In the genomic region with DNA sequence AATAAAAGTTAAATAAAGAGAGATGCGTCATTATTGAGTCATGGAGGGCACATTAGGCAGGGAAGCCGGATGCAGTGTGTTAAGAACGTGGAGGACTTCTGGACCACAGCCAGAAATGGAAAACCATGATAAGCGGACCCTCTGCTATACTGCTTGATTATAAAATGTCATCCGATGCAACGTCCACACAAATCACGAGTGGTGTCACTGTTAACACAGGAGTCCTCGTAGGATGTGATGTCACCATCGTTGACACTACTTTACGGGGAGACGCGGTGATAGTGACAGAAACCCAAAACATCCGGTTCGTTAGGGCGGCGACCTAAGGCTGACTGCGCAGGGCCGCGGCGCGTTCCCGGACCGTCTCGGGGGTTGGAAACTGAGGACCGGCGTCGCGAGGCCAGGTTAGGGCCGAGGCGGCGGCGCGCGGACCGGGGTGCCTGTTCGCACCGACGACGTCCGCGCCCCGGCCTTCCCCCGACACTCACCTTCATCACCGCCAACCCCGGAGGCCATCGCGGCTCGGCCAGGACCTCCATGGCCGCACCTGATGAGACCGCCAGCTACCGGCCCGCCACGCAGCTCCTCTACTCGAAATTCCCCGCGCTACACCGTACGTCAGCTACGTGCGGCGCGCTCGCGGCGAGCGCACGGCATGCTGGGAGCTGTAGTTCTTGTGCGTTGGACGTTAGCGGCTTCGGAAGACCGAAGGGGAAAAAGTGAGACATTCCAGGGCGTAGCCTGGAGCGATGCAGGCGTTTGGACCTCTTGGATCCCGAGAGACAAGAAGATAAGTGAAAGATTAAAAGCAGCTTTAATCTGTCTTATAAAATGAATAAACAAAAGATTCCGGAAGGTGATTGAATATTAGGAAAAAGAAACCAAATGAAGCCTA, we compare ENCODE assay signal across 8 mouse cellular contexts. TPM values are rescaled to one million over a fixed set of nuclear protein-coding genes. Genes with fewer than 3 reads are reported as not detected.
DNase-seq lines count a peak whose midpoint lies in the region; ATAC-seq and TF ChIP-seq lines count a peak whose summit lies in the region.

A gene (minus strand): TSS at position 631 of the 895 bp plus-strand sequence.

- H3K36me3 ChIP-seq in embryonic facial prominence, embryonic 12.5 days, result peaks cover 7% of the 10 kb centered on the region; the same call in 1 of the 2 replicates
- no peaks in the 10 kb centered on the region for H3K36me3 ChIP-seq in kidney, adult 2 months (ENCODE audit: control insufficient read depth, insufficient read depth, low read length)
- peaks cover 12% of the 10 kb centered on the region; the same call in 1 of the 2 replicates for H3K36me3 ChIP-seq in limb, embryonic 15.5 days

- no peaks in the 10 kb centered on the region for H3K9me3 ChIP-seq in embryonic facial prominence, embryonic 12.5 days
- H3K9me3 ChIP-seq in limb, embryonic 15.5 days, result no peaks in the 10 kb centered on the region

- H3K27me3 ChIP-seq in embryonic facial prominence, embryonic 12.5 days, result no peaks in the 10 kb centered on the region; the same call in 1 of the 2 replicates
- no peaks in the 10 kb centered on the region for H3K27me3 ChIP-seq in kidney, adult 2 months (replicated peaks; ENCODE audit: control insufficient read depth, insufficient read depth, low read length)
- 0 out of 2 replicates have a peak, but pooled peaks cover 3% of the 10 kb centered on the region for H3K27me3 ChIP-seq in limb, embryonic 15.5 days

- H3K4me2 ChIP-seq in embryonic facial prominence, embryonic 12.5 days (replicated peaks), result peak within 1 kb of the TSS; percentile 77
- peak within 1 kb of the TSS; percentile 79 for H3K4me2 ChIP-seq in limb, embryonic 15.5 days

- no peak for TF ChIP-seq CTCF in kidney, adult 2 months (conservative IDR thresholded peaks at IDR 0.05; ENCODE audit: insufficient read depth, insufficient read length, low read depth, low read length)

- no peak for TF ChIP-seq POLR2A in kidney, adult 2 months (IDR thresholded peaks at IDR 0.05; ENCODE audit: low read depth, low read length)

- H3K27ac ChIP-seq in embryonic facial prominence, embryonic 12.5 days, result no peak within 1 kb of the TSS
- H3K27ac ChIP-seq in kidney, adult 2 months (ENCODE audit: insufficient read depth, low read depth, low read length), result peak within 1 kb of the TSS; percentile 15; the same call in 1 of the 2 replicates
- H3K27ac ChIP-seq in limb, embryonic 15.5 days, result no peak within 1 kb of the TSS

- peak; percentile 90 for ATAC-seq in embryonic facial prominence, embryonic 12.5 days (ENCODE audit: insufficient number of reproducible peaks, insufficient read depth, low FRiP score, low TSS enrichment)
- peak; percentile 90 for ATAC-seq in limb, embryonic 15.5 days (ENCODE audit: insufficient number of reproducible peaks, low FRiP score, low TSS enrichment, low read depth)

- DNase-seq in 3134 (ENCODE audit: extremely low read depth, insufficient read length, low spot score), result peak; percentile 99
- peak; percentile 84 for DNase-seq in adrenal gland, postnatal 25 days
- peak; percentile 89 to 91 for DNase-seq in heart, adult 18-20 months
- peak; percentile 86 for DNase-seq in kidney, adult 2 months
- peak; percentile 37 to 66 for DNase-seq in monocyte, adult 2 months (ENCODE audit: low read depth in 1 of 2, low spot score in 2 of 2)
- DNase-seq in spleen, postnatal 36 days (ENCODE audit: low spot score in 2 of 2), result peak; percentile 81 to 86

- peak within 1 kb of the TSS; percentile 66 for H3K9ac ChIP-seq in embryonic facial prominence, embryonic 12.5 days
- H3K9ac ChIP-seq in limb, embryonic 15.5 days, result peak within 1 kb of the TSS; percentile 50

- peak within 1 kb of the TSS; percentile 77 for H3K4me3 ChIP-seq in embryonic facial prominence, embryonic 12.5 days
- peak within 1 kb of the TSS; percentile 69 for H3K4me3 ChIP-seq in kidney, adult 2 months (ENCODE audit: insufficient read depth, low read depth, low read length)
- H3K4me3 ChIP-seq in limb, embryonic 15.5 days, result peak within 1 kb of the TSS; percentile 83

- WGBS in embryonic facial prominence, embryonic 12.5 days, result under 1% methylated on average over 77 of the region's 77 CpGs
- under 1% methylated on average over 77 of the region's 77 CpGs for WGBS in kidney, adult 2 months
- WGBS in limb, embryonic 15.5 days, result under 1% methylated on average over 77 of the region's 77 CpGs

- peaks cover 4% of the 10 kb centered on the region; the same call in 1 of the 2 replicates for H3K4me1 ChIP-seq in embryonic facial prominence, embryonic 12.5 days
- H3K4me1 ChIP-seq in kidney, adult 2 months (ENCODE audit: control insufficient read depth, insufficient read depth, low read length), result no peaks in the 10 kb centered on the region
- H3K4me1 ChIP-seq in limb, embryonic 15.5 days, result peaks cover 10% of the 10 kb centered on the region

RNA-seq across cellular contexts. Expression of the gene that starts here (rescaled TPM):
- total RNA-seq in adrenal gland, postnatal 25 days (2021), result 10.7 and 11.2 TPM in 2 replicates
- 46.7 and 49.2 TPM in 2 replicates for polyA plus RNA-seq in embryonic facial prominence, embryonic 12.5 days (2016; fragmentation: Nextera tagmentation; extraction: Ambion mirVana)
- total RNA-seq in heart, adult 18-20 months (2021), result 1 to 10 TPM; 1.5 to 2.0 TPM
- polyA plus RNA-seq in kidney, adult 2 months (2012; rRNA removed), result 0.61 and 0.86 TPM in 2 replicates
- polyA plus RNA-seq in limb, embryonic 15.5 days (2015; fragmentation: Nextera tagmentation; extraction: Ambion mirVana), result 31.8 and 33.1 TPM in 2 replicates

Comparison
In these comparisons a context has a peak if more than half of its experiments do, and no peak if none do; other contexts are left out.
1. RNA of the gene that starts here (polyA plus RNA-seq): 46.7 to 49.2 TPM in embryonic facial prominence, embryonic 12.5 days and 31.8 to 33.1 TPM in limb, embryonic 15.5 days; 0.61 to 0.86 TPM in kidney, adult 2 months; every median in the first group is over 10 times any median in the second.
2. Peak in DNase-seq, H3K4me3 ChIP-seq and H3K27ac ChIP-seq in kidney, adult 2 months; RNA of the gene not detected or under 1 TPM.
3. Peak in every context shown above with its lines, with median percentiles within 50 percentile points of each other: DNase-seq and H3K4me3 ChIP-seq.